Comparison of ENCODE assay signal across 15 mouse cellular contexts in the genomic region with DNA sequence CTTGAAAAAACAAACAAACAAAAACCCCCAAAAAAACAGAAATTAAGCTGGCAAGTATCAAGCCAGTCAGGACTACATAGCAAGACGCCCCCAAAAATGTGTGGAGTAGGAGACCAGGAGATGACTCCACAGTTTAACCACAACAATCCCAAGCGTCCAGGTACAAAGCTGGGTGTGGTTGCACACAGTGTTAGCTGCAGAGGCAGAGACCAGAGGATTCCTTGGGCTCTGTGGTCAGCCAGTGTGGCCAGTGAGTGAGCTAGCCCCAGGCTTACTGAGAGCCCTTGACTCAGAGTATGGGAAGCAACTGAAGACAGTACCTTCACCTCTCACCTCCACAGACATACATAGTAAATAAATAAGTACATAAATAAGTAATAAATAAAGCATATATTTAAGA. TPM values are rescaled to one million over a fixed set of nuclear protein-coding genes. Genes with fewer than 3 reads are reported as not detected.
DNase-seq lines count a peak whose midpoint lies in the region; ATAC-seq and TF ChIP-seq lines count a peak whose summit lies in the region.
"Had no signal": no experiment of that assay in that cellular context is flagged by ENCODE, and none has a peak within 500 bp of the region (broad histone marks: within the 10 kb centered on the region; RNA-seq: fewer than 3 reads in every experiment).

No protein-coding gene starts in this region.

- 69% methylated on average over 2 of the region's 2 CpGs for WGBS in heart, adult 2 months
- WGBS in hindbrain, postnatal 0 days: 68% methylated on average over 2 of the region's 2 CpGs
- 68% methylated on average over 2 of the region's 2 CpGs for WGBS in hindbrain, embryonic 16.5 days
- 43% methylated on average over 2 of the region's 2 CpGs for WGBS in embryonic facial prominence, embryonic 12.5 days

- no peak overlapping the region for H3K4me2 ChIP-seq in hindbrain, postnatal 0 days (ENCODE audit: low read depth, low read length)
- H3K4me2 ChIP-seq in hindbrain, embryonic 16.5 days (ENCODE audit: low read length): no peak overlapping the region
- no peak overlapping the region for H3K4me2 ChIP-seq in embryonic facial prominence, embryonic 12.5 days (replicated peaks)

- no peak overlapping the region for H3K4me3 ChIP-seq in heart, adult 2 months
- H3K4me3 ChIP-seq in hindbrain, postnatal 0 days (ENCODE audit: low read length): peak overlapping the region; percentile 60; the same call in 1 of the 2 replicates
- H3K4me3 ChIP-seq in hindbrain, embryonic 16.5 days (ENCODE audit: low read length): no peak overlapping the region
- no peak overlapping the region for H3K4me3 ChIP-seq in embryonic facial prominence, embryonic 12.5 days

- no peak for TF ChIP-seq CTCF in heart, adult 2 months (IDR thresholded peaks at IDR 0.05)
- TF ChIP-seq CTCF in hindbrain, postnatal 0 days (IDR thresholded peaks at IDR 0.05; ENCODE audit: low read depth): no peak

- peaks cover 9% of the 10 kb centered on the region for H3K4me1 ChIP-seq in heart, adult 2 months (ENCODE audit: control insufficient read depth, insufficient read depth, low read length)
- 0 out of 2 replicates have a peak, but pooled peaks cover 7% of the 10 kb centered on the region for H3K4me1 ChIP-seq in hindbrain, postnatal 0 days (ENCODE audit: insufficient read depth, low read length)
- peaks cover 7% of the 10 kb centered on the region for H3K4me1 ChIP-seq in hindbrain, embryonic 16.5 days (ENCODE audit: control insufficient read depth, insufficient read depth, low read depth, low read length)
- H3K4me1 ChIP-seq in embryonic facial prominence, embryonic 12.5 days: peaks cover 14% of the 10 kb centered on the region

- intact Hi-C loops in heart, adult 2 months (cut with DNase I): no loop called here

- peak overlapping the region; percentile 98 for H3K27ac ChIP-seq in heart, adult 2 months
- no peak overlapping the region for H3K27ac ChIP-seq in hindbrain, postnatal 0 days
- H3K27ac ChIP-seq in hindbrain, embryonic 16.5 days (ENCODE audit: low read depth, low read length): no peak overlapping the region
- H3K27ac ChIP-seq in embryonic facial prominence, embryonic 12.5 days: no peak overlapping the region
- H3K27ac ChIP-seq: liver, embryonic 14.5 days had no signal

- no peak for ATAC-seq in hindbrain, postnatal 0 days
- ATAC-seq in hindbrain, embryonic 16.5 days: no peak
- peak; percentile 30; the same call in 1 of the 2 replicates for ATAC-seq in embryonic facial prominence, embryonic 12.5 days (ENCODE audit: insufficient number of reproducible peaks, insufficient read depth, low FRiP score, low TSS enrichment)

- no peaks in the 10 kb centered on the region for H3K9me3 ChIP-seq in hindbrain, postnatal 0 days (ENCODE audit: low read length)
- H3K9me3 ChIP-seq in hindbrain, embryonic 16.5 days (ENCODE audit: control insufficient read depth, low read length): no peaks in the 10 kb centered on the region
- H3K9me3 ChIP-seq in embryonic facial prominence, embryonic 12.5 days: no peaks in the 10 kb centered on the region

- TF ChIP-seq POLR2A in heart, adult 2 months (IDR thresholded peaks at IDR 0.05; ENCODE audit: insufficient read depth, low read depth, low read length): no peak

- TF ChIP-seq EP300 in heart, adult 2 months (IDR thresholded peaks at IDR 0.05; ENCODE audit: insufficient read depth, low read depth, low read length): no peak

- H3K27me3 ChIP-seq in heart, adult 2 months (ENCODE audit: control insufficient read depth, insufficient read depth, low read length): no peaks in the 10 kb centered on the region
- no peaks in the 10 kb centered on the region for H3K27me3 ChIP-seq in hindbrain, postnatal 0 days (ENCODE audit: insufficient read depth, low read length)
- H3K27me3 ChIP-seq in hindbrain, embryonic 16.5 days (replicated peaks; ENCODE audit: control insufficient read depth, insufficient read depth, low read length): no peaks in the 10 kb centered on the region
- H3K27me3 ChIP-seq in embryonic facial prominence, embryonic 12.5 days: no peaks in the 10 kb centered on the region

- no peaks in the 10 kb centered on the region for H3K79me2 ChIP-seq in heart, adult 2 months (replicated peaks; ENCODE audit: control insufficient read depth, insufficient read depth, low read length)

- H3K36me3 ChIP-seq in heart, adult 2 months (ENCODE audit: control insufficient read depth, insufficient read depth, low read length): no peaks in the 10 kb centered on the region
- H3K36me3 ChIP-seq in hindbrain, postnatal 0 days (ENCODE audit: insufficient read depth, low read length): no peaks in the 10 kb centered on the region
- H3K36me3 ChIP-seq in hindbrain, embryonic 16.5 days (ENCODE audit: control insufficient read depth, insufficient read depth, low read length): no peaks in the 10 kb centered on the region
- no peaks in the 10 kb centered on the region for H3K36me3 ChIP-seq in embryonic facial prominence, embryonic 12.5 days

- H3K9ac ChIP-seq in heart, adult 2 months (ENCODE audit: low read depth, low read length): no peak overlapping the region
- no peak overlapping the region for H3K9ac ChIP-seq in hindbrain, postnatal 0 days (replicated peaks; ENCODE audit: low read length)
- H3K9ac ChIP-seq in hindbrain, embryonic 16.5 days (ENCODE audit: low read depth, low read length): no peak overlapping the region
- no peak overlapping the region for H3K9ac ChIP-seq in embryonic facial prominence, embryonic 12.5 days

- no peak for DNase-seq in heart, adult 2 months
- DNase-seq in heart, adult 9 months (ENCODE audit: low spot score in 2 of 2): no peak
- no peak for DNase-seq in hindbrain, postnatal 0 days (ENCODE audit: low spot score)
- peak; percentile 72 for DNase-seq in 3T3-L1 (ENCODE audit: low read depth, low spot score)
- no peak for DNase-seq in right cerebral cortex, postnatal 4 days
- DNase-seq: adrenal gland, postnatal 14 days; kidney, postnatal 4 days; thymus, adult 2 months had no signal

RNA-seq across cellular contexts. Expression of a gene that starts 12.7 kb away (rescaled TPM):
- 10 to 100 TPM; 46.8 to 48.6 TPM for total RNA-seq in heart, adult 2 months (2021)
- polyA plus RNA-seq in heart, adult 2 months (2012; rRNA removed): 47.1 and 49.1 TPM in 2 replicates
- 44.1 and 46.1 TPM in 2 replicates for total RNA-seq in hindbrain, postnatal 0 days (2014; rRNA removed)
- 69.0 and 74.2 TPM in 2 replicates for polyA plus RNA-seq in hindbrain, postnatal 0 days (2015; fragmentation: Nextera tagmentation; extraction: Ambion mirVana)
- polyA plus RNA-seq in hindbrain, embryonic 16.5 days (2015; fragmentation: Nextera tagmentation; extraction: Ambion mirVana): 80.6 and 87.2 TPM in 2 replicates
- 92.3 and 94.5 TPM in 2 replicates for polyA plus RNA-seq in embryonic facial prominence, embryonic 12.5 days (2016; fragmentation: Nextera tagmentation; extraction: Ambion mirVana)

RNA-seq across cellular contexts. Expression of a gene that starts 22.1 kb away (rescaled TPM):
- 1 to 10 TPM in 1 of 2 experiments, under 1 TPM in 1; 0.89 to 1.1 TPM for total RNA-seq in heart, adult 2 months (2021)
- polyA plus RNA-seq in heart, adult 2 months (2012; rRNA removed): 0.94 and 1.1 TPM in 2 replicates
- total RNA-seq in hindbrain, postnatal 0 days (2014; rRNA removed): 0.31 and 1.0 TPM in 2 replicates
- 0.09 and 0.11 TPM in 2 replicates for polyA plus RNA-seq in hindbrain, postnatal 0 days (2015; fragmentation: Nextera tagmentation; extraction: Ambion mirVana)
- polyA plus RNA-seq in hindbrain, embryonic 16.5 days (2015; fragmentation: Nextera tagmentation; extraction: Ambion mirVana): 0.06 and 0.10 TPM in 2 replicates
- 0.05 TPM in 1 of 2 replicates, not detected in the other for polyA plus RNA-seq in embryonic facial prominence, embryonic 12.5 days (2016; fragmentation: Nextera tagmentation; extraction: Ambion mirVana)
- polyA plus RNA-seq: limb, embryonic 11.5 days; neural tube, embryonic 14.5 days had no signal

RNA-seq across cellular contexts. Expression of a gene that starts 27.4 kb away (rescaled TPM):
- 1 to 10 TPM; 9.3 to 9.7 TPM for total RNA-seq in heart, adult 2 months (2021)
- 4.4 and 4.7 TPM in 2 replicates for polyA plus RNA-seq in heart, adult 2 months (2012; rRNA removed)
- 11.1 and 12.4 TPM in 2 replicates for total RNA-seq in hindbrain, postnatal 0 days (2014; rRNA removed)
- 17.9 and 19.3 TPM in 2 replicates for polyA plus RNA-seq in hindbrain, postnatal 0 days (2015; fragmentation: Nextera tagmentation; extraction: Ambion mirVana)
- polyA plus RNA-seq in hindbrain, embryonic 16.5 days (2015; fragmentation: Nextera tagmentation; extraction: Ambion mirVana): 23.1 and 23.6 TPM in 2 replicates
- 27.1 and 28.0 TPM in 2 replicates for polyA plus RNA-seq in embryonic facial prominence, embryonic 12.5 days (2016; fragmentation: Nextera tagmentation; extraction: Ambion mirVana)

RNA-seq across cellular contexts. Expression of a gene that starts 27.6 kb away (rescaled TPM):
- 10 to 100 TPM; 43.9 to 45.1 TPM for total RNA-seq in heart, adult 2 months (2021)
- polyA plus RNA-seq in heart, adult 2 months (2012; rRNA removed): 23.5 and 30.1 TPM in 2 replicates
- 0.68 and 1.0 TPM in 2 replicates for total RNA-seq in hindbrain, postnatal 0 days (2014; rRNA removed)
- 1.0 and 1.2 TPM in 2 replicates for polyA plus RNA-seq in hindbrain, postnatal 0 days (2015; fragmentation: Nextera tagmentation; extraction: Ambion mirVana)
- 1.5 and 1.9 TPM in 2 replicates for polyA plus RNA-seq in hindbrain, embryonic 16.5 days (2015; fragmentation: Nextera tagmentation; extraction: Ambion mirVana)
- polyA plus RNA-seq in embryonic facial prominence, embryonic 12.5 days (2016; fragmentation: Nextera tagmentation; extraction: Ambion mirVana): 7.3 and 8.1 TPM in 2 replicates
- polyA plus RNA-seq: CD4-positive, CD25-positive, alpha-beta regulatory T cell, adult 4 months; inflammation-experienced regulatory T-cells, adult 6 months had no signal

RNA-seq across cellular contexts. Expression of a gene that starts 49.5 kb away (rescaled TPM):
- total RNA-seq in heart, adult 2 months (2021): 100 to 1,000 TPM; 114 to 136 TPM
- polyA plus RNA-seq in heart, adult 2 months (2012; rRNA removed): 273 and 340 TPM in 2 replicates
- total RNA-seq in hindbrain, postnatal 0 days (2014; rRNA removed): 151 and 155 TPM in 2 replicates
- 98.4 and 101 TPM in 2 replicates for polyA plus RNA-seq in hindbrain, postnatal 0 days (2015; fragmentation: Nextera tagmentation; extraction: Ambion mirVana)
- 124 and 126 TPM in 2 replicates for polyA plus RNA-seq in hindbrain, embryonic 16.5 days (2015; fragmentation: Nextera tagmentation; extraction: Ambion mirVana)
- 17.9 and 21.4 TPM in 2 replicates for polyA plus RNA-seq in embryonic facial prominence, embryonic 12.5 days (2016; fragmentation: Nextera tagmentation; extraction: Ambion mirVana)
- polyA plus RNA-seq: CD4-positive, CD25-positive, alpha-beta regulatory T cell, adult 4 months; inflammation-experienced regulatory T-cells, adult 6 months had no signal
